Mouse (Mus musculus): Measurements from ENCODE around the gene Idh3a.

The Idh3a gene

DNA sequence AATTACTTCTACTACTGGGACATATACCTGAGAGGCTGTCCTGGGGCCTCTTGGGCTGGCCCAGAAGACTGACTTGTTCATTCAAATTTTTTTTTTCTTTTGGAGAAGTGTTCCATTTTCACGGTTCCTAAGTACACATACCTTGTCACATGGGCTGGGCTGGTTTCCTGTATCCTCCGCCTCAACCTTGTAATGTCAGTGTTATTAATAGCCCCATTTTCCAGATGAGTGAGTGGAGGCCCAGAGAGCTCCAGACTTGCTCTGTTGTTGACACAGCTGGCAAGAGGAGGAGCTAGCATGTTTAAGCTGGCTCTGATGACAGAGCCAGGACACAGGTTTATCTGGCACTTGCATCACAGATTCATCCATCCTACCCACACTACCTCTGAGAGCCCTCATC is 61.3 kb downstream of the Idh3a start:
- no peak for DNase-seq (ENCODE audit: low spot score)

DNA sequence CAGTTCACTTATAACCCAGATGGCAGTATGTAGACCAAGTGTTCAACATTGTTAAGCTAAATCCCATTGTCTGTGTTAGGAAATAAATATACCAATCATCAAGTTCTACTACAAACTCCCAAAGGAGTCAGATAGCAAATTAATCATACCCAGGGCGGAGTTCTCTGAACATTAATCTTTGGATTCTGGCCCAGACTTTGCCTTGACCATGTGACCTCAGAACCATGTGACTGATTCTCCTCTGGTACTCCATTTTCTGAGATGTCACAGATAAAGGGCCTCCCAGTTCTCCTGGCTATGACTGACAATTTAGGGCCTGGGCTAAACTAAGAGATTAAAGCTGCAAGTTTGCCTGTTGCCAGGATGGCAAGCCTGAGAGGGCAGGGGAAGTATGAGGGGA is 63.2 kb downstream of the Idh3a start:
- DNase-seq (ENCODE audit: low spot score): no peak

DNA sequence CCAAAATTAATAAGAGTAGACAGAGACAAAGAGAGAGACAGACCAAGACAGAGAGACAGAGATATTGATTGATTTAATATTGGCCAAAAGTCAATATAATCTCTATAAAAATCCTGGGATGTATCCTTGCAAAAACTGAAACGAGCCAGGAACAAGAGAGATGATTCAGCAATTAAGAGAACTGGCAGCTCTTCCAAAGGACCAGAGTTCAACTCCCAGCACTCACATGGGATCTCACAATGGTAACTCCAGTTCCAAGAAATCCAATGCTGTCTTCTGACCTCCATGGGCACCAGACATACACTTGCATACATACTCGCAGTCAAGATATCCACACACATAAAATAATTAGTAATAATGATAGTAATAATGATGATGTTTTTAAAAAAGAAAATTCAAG is 66.6 kb downstream of the Idh3a start:
- DNase-seq (ENCODE audit: low spot score): no peak

Data from lung, postnatal 25 days (tissue).